In genomic region chr8:61550006-61550748, GRCm38 (mm10) we compare ENCODE assay signal across 10 mouse cellular contexts.
DNase-seq lines count a peak whose midpoint lies in the region; ATAC-seq and TF ChIP-seq lines count a peak whose summit lies in the region.
"Had no signal": no experiment of that assay in that cellular context is flagged by ENCODE, and none has a peak within 500 bp of the region (broad histone marks: within the 10 kb centered on the region; RNA-seq: fewer than 3 reads in every experiment).

No protein-coding gene starts in this region.

- H3K27ac ChIP-seq in thymus, adult 2 months (ENCODE audit: control insufficient read depth, insufficient read depth, low read length) = no peak overlapping the region

- DNase-seq in cerebellum, postnatal 10 days = peak; percentile 26 to 33
- no peak for DNase-seq in cerebellum, postnatal 14 days
- DNase-seq in thymus, adult 2 months = peak; percentile 22
- no peak for DNase-seq in thymus, adult 18-20 months
- peak; percentile 37 for DNase-seq in lung, postnatal 10 days
- DNase-seq in urinary bladder, postnatal 36 days (ENCODE audit: low spot score in 2 of 2) = no peak
- DNase-seq in spleen, adult 12 weeks (ENCODE audit: low spot score) = no peak
- DNase-seq: B cell, adult 2 months; kidney, adult 18-20 months had no signal

- peak; percentile 25; the same call in 1 of the 2 replicates for TF ChIP-seq CTCF in thymus, adult 2 months (IDR thresholded peaks at IDR 0.05; ENCODE audit: borderline replicate concordance, control insufficient read depth, extremely low read depth, insufficient read depth, low read length, poor library complexity)

- H3K4me3 ChIP-seq in thymus, adult 2 months (ENCODE audit: control insufficient read depth, insufficient read depth, low read length) = no peak overlapping the region

- no peaks in the 10 kb centered on the region for H3K27me3 ChIP-seq in thymus, adult 2 months (ENCODE audit: control insufficient read depth, insufficient read depth, low read length)

- H3K4me1 ChIP-seq in thymus, adult 2 months (replicated peaks; ENCODE audit: control insufficient read depth, insufficient read depth, low read length) = no peaks in the 10 kb centered on the region

- no peak for TF ChIP-seq POLR2A in thymus, adult 2 months (IDR thresholded peaks at IDR 0.05; ENCODE audit: control insufficient read depth, extremely low read depth, insufficient read depth, low read length, poor library complexity)

- WGBS in thymus, adult 2 months = 95% methylated on average over 27 of the region's 27 CpGs

- H3K36me3 ChIP-seq in thymus, adult 2 months (ENCODE audit: control insufficient read depth, insufficient read depth, low read length) = no peaks in the 10 kb centered on the region

- ATAC-seq in activated CD4-positive, CD25-positive, alpha-beta regulatory T cell, adult 4 months = no peak

Comparison
In these comparisons a context has a peak if more than half of its experiments do, and no peak if none do; other contexts are left out.
1. DNase-seq: peak in cerebellum, postnatal 10 days (2 of 2), thymus, adult 2 months (single experiment) and lung, postnatal 10 days (single experiment); none in cerebellum, postnatal 14 days (0 of 2), thymus, adult 18-20 months (0 of 2), urinary bladder, postnatal 36 days (0 of 2) and spleen, adult 12 weeks (single experiment).